Mouse (Mus musculus): ENCODE results near the gene Clec10a.

GRCm38 (mm10) chr11:70139171-70139570 lies 16.8 kb upstream of the Clec10a start:
- TF ChIP-seq CTCF (conservative IDR thresholded peaks at IDR 0.05; ENCODE audit: low read length) (no peak), NANOG (IDR thresholded peaks at IDR 0.05; ENCODE audit: borderline replicate concordance, low read length) (no peak)

Measured in E14TG2a.4 (cell line).